Mouse (Mus musculus) embryonic facial prominence, embryonic 15.5 days (tissue): ENCODE measurements around the gene Ano6. TPM values are rescaled to one million over a fixed set of nuclear protein-coding genes. Genes with fewer than 3 reads are reported as not detected.

Experiments
- ATAC-seq: fragments of 200-750 bp; cut with Nextera tagmentation; 2 replicates; pipeline ENCODE4 v1.8.0; 2017; ENCODE audit warnings: low read depth, moderate TSS enrichment; ENCODE audit not compliant: insufficient number of reproducible peaks, low FRiP score, low TSS enrichment
- H3K27ac ChIP-seq: fragments of 300-500 bp; sonication (generic); replicated peaks from 2 replicates; pipeline ENCODE4 v1.5.1; 2015; ENCODE audit warnings: mild to moderate bottlenecking, inconsistent platforms
- H3K27me3 ChIP-seq: fragments of 300-500 bp; sonication (generic); 2 replicates; pipeline ENCODE4 v1.6.1; 2015; ENCODE audit warnings: inconsistent platforms
- H3K36me3 ChIP-seq: fragments of 300-500 bp; sonication (generic); 2 replicates; pipeline ENCODE4 v1.6.1; 2015; ENCODE audit warnings: mild to moderate bottlenecking, inconsistent platforms
- H3K4me1 ChIP-seq: fragments of 300-500 bp; sonication (generic); 2 replicates; pipeline ENCODE4 v1.6.1; 2015; ENCODE audit warnings: inconsistent platforms
- H3K4me2 ChIP-seq: fragments of 300-500 bp; sonication (generic); replicated peaks from 2 replicates; pipeline ENCODE4 v1.6.1; 2015; ENCODE audit warnings: mild to moderate bottlenecking, inconsistent platforms
- H3K4me3 ChIP-seq: fragments of 300-500 bp; sonication (generic); replicated peaks from 2 replicates; pipeline ENCODE4 v1.5.1; 2015; ENCODE audit warnings: mild to moderate bottlenecking, inconsistent platforms
- H3K9ac ChIP-seq: fragments of 300-500 bp; sonication (generic); 2 replicates; pipeline ENCODE4 v1.6.1; 2015; ENCODE audit warnings: inconsistent platforms
- H3K9me3 ChIP-seq: fragments of 300-500 bp; sonication (generic); replicated peaks from 2 replicates; pipeline ENCODE4 v1.6.1; 2016; ENCODE audit warnings: inconsistent platforms
- WGBS: fragments of 180-500 bp; shearing (Covaris S2); methylation state at CpG from one replicate; pipeline ENCODE4 v1.1.7; 2015; 5-methylcytosine and 5-hydroxymethylcytosine counted together
- polyA plus RNA-seq: library from polyadenylated mRNA; unstranded; fragments of >200 nt; fragmentation: Nextera tagmentation; extraction: Ambion mirVana; gene quantifications from 2 replicates; pipeline ENCODE4 v1.2.1, GENCODE M21; 2015

The Ano6 gene
- polyA plus RNA-seq, 1 experiment from 2014 or later = 51.5 TPM

GRCm38 (mm10) chr15:95768703-95769102 lies 21.9 kb upstream of the Ano6 start:
- 83% methylated on average over 5 of the region's 5 CpGs for WGBS
- H3K9ac ChIP-seq = no peak overlapping the region
- no peaks in the 10 kb centered on the region for H3K36me3 ChIP-seq
- no peaks in the 10 kb centered on the region for H3K27me3 ChIP-seq
- no peak overlapping the region for H3K4me2 ChIP-seq
- ATAC-seq = no peak
- H3K27ac ChIP-seq = no peak overlapping the region
- H3K4me3 ChIP-seq = no peak overlapping the region
- H3K9me3 ChIP-seq = no peaks in the 10 kb centered on the region
- no peaks in the 10 kb centered on the region for H3K4me1 ChIP-seq

GRCm38 (mm10) chr15:95769576-95769975 lies 21.1 kb upstream of the Ano6 start:
- Histone ChIP-seq H3K9me3 (no peaks in the 10 kb centered on the region), H3K4me2 (no peak overlapping the region), H3K36me3 (no peaks in the 10 kb centered on the region), H3K9ac (no peak overlapping the region), H3K27ac (no peak overlapping the region), H3K27me3 (no peaks in the 10 kb centered on the region), H3K4me1 (no peaks in the 10 kb centered on the region), H3K4me3 (no peak overlapping the region)
- ATAC-seq = no peak
- 77% methylated on average over 4 of the region's 4 CpGs for WGBS

- no peak overlapping the region for H3K4me2 ChIP-seq
- WGBS = 92% methylated on average over 2 of the region's 2 CpGs
- ATAC-seq = no peak
- no peak overlapping the region for H3K4me3 ChIP-seq
- H3K9me3 ChIP-seq = no peaks in the 10 kb centered on the region
- H3K27me3 ChIP-seq = no peaks in the 10 kb centered on the region
- no peaks in the 10 kb centered on the region for H3K4me1 ChIP-seq
- H3K9ac ChIP-seq = no peak overlapping the region
- no peak overlapping the region for H3K27ac ChIP-seq
- no peaks in the 10 kb centered on the region for H3K36me3 ChIP-seq
These were observed 20.3 kb upstream of the Ano6 start for GRCm38 (mm10) chr15:95770307-95770706.

GRCm38 (mm10) chr15:95772374-95772773 lies 18.3 kb upstream of the Ano6 start:
- Histone ChIP-seq H3K4me1 (no peaks in the 10 kb centered on the region), H3K4me2 (no peak overlapping the region), H3K27me3 (no peaks in the 10 kb centered on the region), H3K36me3 (no peaks in the 10 kb centered on the region), H3K9ac (no peak overlapping the region), H3K9me3 (no peaks in the 10 kb centered on the region), H3K4me3 (no peak overlapping the region), H3K27ac (no peak overlapping the region)
- WGBS = 59% methylated on average over 13 of the region's 13 CpGs
- no peak for ATAC-seq

DNA sequence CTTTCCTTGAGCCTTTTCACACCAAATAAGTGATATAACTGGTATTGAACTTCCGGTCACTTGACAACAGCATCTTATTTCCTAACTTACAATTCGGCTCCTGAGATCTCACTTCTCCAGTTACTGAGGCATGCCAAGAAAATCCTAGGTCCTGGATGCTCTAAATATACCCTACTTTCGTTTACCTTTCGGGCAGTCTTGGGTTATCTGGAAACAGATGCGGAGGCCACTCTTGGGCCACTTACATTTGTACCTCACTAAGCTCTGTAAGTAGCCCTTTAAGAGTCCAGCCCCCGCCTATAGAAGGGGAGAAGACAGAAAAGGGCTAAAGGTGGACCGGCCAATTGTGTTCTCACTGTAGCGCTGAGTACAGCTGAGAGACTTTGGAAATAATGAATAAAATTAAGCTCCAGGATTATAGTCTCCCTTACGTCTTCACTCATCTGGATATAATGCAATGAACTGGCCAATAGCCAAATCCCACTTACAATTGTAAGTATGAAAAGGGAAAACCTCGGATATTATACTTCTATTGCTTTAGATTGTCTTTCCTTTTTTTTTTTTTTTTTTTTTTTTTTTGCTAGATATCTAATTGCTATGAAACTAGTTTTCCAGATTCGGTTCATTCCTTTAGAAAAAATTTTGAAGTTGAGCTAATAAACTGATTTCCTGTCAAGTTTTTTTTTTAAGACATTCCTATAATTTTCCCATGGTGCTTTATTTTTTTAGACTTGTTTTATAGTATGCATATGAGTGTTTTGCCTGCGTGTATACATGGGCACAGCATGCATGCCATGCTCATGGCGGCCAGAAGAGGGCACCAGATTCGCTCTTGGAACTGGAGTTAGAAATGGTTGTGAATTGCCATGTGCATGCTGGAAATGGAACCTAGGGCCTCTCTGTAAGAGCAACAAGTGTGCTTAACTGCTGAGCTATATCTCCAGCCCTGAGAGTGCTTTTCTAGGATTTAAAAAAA lies 17.5 kb upstream of the Ano6 start:
- no peaks in the 10 kb centered on the region for H3K4me1 ChIP-seq
- no peak overlapping the region for H3K4me2 ChIP-seq
- H3K27me3 ChIP-seq = no peaks in the 10 kb centered on the region
- H3K27ac ChIP-seq = no peak overlapping the region
- no peaks in the 10 kb centered on the region for H3K9me3 ChIP-seq
- no peaks in the 10 kb centered on the region for H3K36me3 ChIP-seq
- H3K9ac ChIP-seq = no peak overlapping the region
- no peak for ATAC-seq
- H3K4me3 ChIP-seq = no peak overlapping the region
- 52% methylated on average over 14 of the region's 14 CpGs for WGBS

DNA sequence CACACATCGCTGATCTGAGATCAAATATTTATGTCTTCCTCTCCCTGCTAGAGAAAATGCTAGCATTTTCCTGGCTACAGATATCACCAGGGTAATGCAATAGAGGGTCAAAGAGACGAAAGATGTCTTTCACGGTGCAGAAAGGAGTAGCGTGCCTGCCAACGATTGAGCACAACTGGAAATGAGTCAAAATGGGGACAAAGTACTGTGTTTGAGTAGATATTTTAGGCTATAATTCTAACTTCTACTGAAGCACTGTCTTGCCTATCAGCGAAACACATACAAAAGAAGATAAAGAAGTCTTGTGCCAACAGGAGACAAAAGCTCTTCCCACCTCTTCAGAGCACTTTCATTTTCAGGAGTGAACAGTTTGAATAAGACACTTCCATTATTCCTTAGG lies 16.4 kb upstream of the Ano6 start:
- no peak overlapping the region for H3K4me3 ChIP-seq
- 83% methylated on average over 6 of the region's 6 CpGs for whole genome bisulfite sequencing
- H3K9ac ChIP-seq = no peak overlapping the region
- H3K4me1 ChIP-seq = no peaks in the 10 kb centered on the region
- H3K4me2 ChIP-seq = no peak overlapping the region
- no peaks in the 10 kb centered on the region for H3K36me3 ChIP-seq
- ATAC-seq = no peak
- H3K27ac ChIP-seq = no peak overlapping the region
- no peaks in the 10 kb centered on the region for H3K9me3 ChIP-seq
- no peaks in the 10 kb centered on the region for H3K27me3 ChIP-seq

DNA sequence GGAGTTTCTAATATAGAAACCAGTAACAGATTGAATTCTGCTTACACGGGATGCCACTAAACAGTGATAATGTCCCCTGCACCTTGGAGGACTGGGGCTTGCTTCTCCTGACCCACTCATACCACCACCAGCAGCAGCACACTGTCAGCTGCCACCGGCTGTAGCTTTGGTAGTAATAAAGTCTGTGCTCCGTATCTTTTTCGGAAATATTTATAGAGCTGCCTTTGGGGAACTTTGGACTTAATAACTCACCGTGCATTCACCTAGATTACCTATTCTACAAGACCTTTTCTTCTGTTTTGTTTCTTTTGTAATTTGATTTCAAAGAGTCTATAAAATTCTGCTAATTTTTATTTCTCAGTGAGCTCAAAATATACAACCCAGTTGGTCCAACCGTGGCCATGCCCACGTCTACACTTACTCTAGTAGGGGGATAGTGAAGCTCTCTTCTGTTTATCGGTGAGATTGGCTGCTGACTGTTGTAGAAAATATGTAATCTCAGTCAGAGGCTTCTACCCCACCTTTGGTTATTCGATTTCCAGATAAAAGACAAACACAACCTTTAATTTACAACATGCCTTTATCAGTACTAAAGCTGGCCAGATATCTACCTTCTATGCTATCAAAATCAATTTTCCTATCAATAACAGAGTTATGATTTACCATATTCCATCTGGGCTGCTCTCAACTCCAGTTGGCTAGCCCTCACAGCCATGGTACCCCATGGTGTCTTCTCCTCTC lies 15.8 kb upstream of the Ano6 start:
- Histone ChIP-seq H3K4me3 (no peak overlapping the region), H3K36me3 (no peaks in the 10 kb centered on the region), H3K4me1 (no peaks in the 10 kb centered on the region), H3K27me3 (no peaks in the 10 kb centered on the region), H3K9me3 (no peaks in the 10 kb centered on the region), H3K4me2 (no peak overlapping the region), H3K27ac (no peak overlapping the region), H3K9ac (no peak overlapping the region)
- 87% methylated on average over 9 of the region's 9 CpGs for WGBS
- ATAC-seq = no peak

- Histone ChIP-seq H3K4me1 (no peaks in the 10 kb centered on the region), H3K36me3 (no peaks in the 10 kb centered on the region), H3K27ac (no peak overlapping the region), H3K4me2 (no peak overlapping the region), H3K27me3 (no peaks in the 10 kb centered on the region), H3K9me3 (no peaks in the 10 kb centered on the region), H3K4me3 (no peak overlapping the region), H3K9ac (no peak overlapping the region)
- 80% methylated on average over 2 of the region's 2 CpGs for WGBS
- ATAC-seq = no peak
These were observed 12.9 kb upstream of the Ano6 start for GRCm38 (mm10) chr15:95777743-95778142.

GRCm38 (mm10) chr15:95778710-95779109 lies 11.9 kb upstream of the Ano6 start:
- H3K36me3 ChIP-seq = no peaks in the 10 kb centered on the region
- no peak overlapping the region for H3K9ac ChIP-seq
- ATAC-seq = no peak
- no peak overlapping the region for H3K4me3 ChIP-seq
- no peaks in the 10 kb centered on the region for H3K27me3 ChIP-seq
- H3K4me2 ChIP-seq = no peak overlapping the region
- 89% methylated on average over 4 of the region's 4 CpGs for WGBS
- no peaks in the 10 kb centered on the region for H3K9me3 ChIP-seq
- H3K4me1 ChIP-seq = no peaks in the 10 kb centered on the region
- H3K27ac ChIP-seq = no peak overlapping the region

DNA sequence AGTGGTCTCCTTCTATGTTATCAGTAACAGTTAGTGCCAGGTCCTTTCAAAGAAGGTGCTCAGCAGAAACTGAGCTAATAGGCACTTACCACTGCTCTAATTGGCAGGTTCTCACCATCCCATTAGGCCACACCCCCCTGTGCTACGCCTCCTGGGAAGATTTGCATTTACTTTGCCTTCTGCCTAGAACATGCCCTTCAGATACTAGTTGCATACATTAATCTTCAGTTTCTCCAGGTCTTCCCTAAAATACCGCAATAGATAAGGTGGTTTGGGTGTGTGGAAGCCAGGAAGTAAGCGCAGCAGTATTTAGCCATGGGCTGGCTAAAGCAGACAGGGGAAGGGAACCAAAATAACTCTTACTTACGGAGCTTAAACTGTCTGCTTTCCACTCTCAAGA lies 4.0 kb upstream of the Ano6 start:
- WGBS = 87% methylated on average over 4 of the region's 4 CpGs
- Histone ChIP-seq H3K9ac (no peak overlapping the region), H3K27ac (no peak overlapping the region), H3K4me2 (no peak overlapping the region), H3K9me3 (no peaks in the 10 kb centered on the region), H3K36me3 (no peaks in the 10 kb centered on the region), H3K4me3 (no peak overlapping the region), H3K4me1 (peaks cover 4% of the 10 kb centered on the region), H3K27me3 (no peaks in the 10 kb centered on the region)
- no peak for ATAC-seq

GRCm38 (mm10) chr15:95787578-95787977 lies 3.1 kb upstream of the Ano6 start:
- Histone ChIP-seq H3K27ac (no peak overlapping the region), H3K4me2 (no peak overlapping the region), H3K9me3 (no peaks in the 10 kb centered on the region), H3K4me3 (no peak overlapping the region), H3K4me1 (peaks cover 14% of the 10 kb centered on the region), H3K9ac (no peak overlapping the region), H3K27me3 (no peaks in the 10 kb centered on the region), H3K36me3 (no peaks in the 10 kb centered on the region)
- WGBS = 57% methylated on average over 3 of the region's 3 CpGs
- no peak for ATAC-seq
